Mouse (Mus musculus) hindbrain, embryonic 15.5 days (tissue): ENCODE data around the gene Rasgrp2. TPM values are rescaled to one million over a fixed set of nuclear protein-coding genes. Genes with fewer than 3 reads are reported as not detected.

Experiments used
- ATAC-seq: fragments of 200-750 bp; cut with Nextera tagmentation; 2 replicates; pipeline ENCODE4 v1.8.0; 2017; ENCODE audit warnings: low read depth, moderate number of reproducible peaks, moderate TSS enrichment; ENCODE audit not compliant: low FRiP score
- H3K27ac ChIP-seq: fragments of 300-500 bp; sonication (generic); replicated peaks from 2 replicates; pipeline ENCODE4 v1.5.1; 2015; ENCODE audit warnings: mild to moderate bottlenecking, inconsistent platforms
- H3K27me3 ChIP-seq: fragments of 300-500 bp; sonication (generic); 2 replicates; pipeline ENCODE4 v1.6.1; 2015; ENCODE audit warnings: control low read depth, inconsistent platforms
- H3K36me3 ChIP-seq: fragments of 300-500 bp; sonication (generic); 2 replicates; pipeline ENCODE4 v1.6.1; 2015; ENCODE audit warnings: control low read depth, inconsistent platforms
- H3K4me1 ChIP-seq: fragments of 300-500 bp; sonication (generic); replicated peaks from 2 replicates; pipeline ENCODE4 v1.6.1; 2015; ENCODE audit warnings: control low read depth, inconsistent platforms
- H3K4me2 ChIP-seq: fragments of 300-500 bp; sonication (generic); 2 replicates; pipeline ENCODE4 v1.6.1; 2015; ENCODE audit warnings: moderate library complexity, mild to moderate bottlenecking, inconsistent platforms
- H3K4me3 ChIP-seq: fragments of 300-500 bp; sonication (generic); 2 replicates; pipeline ENCODE4 v1.5.1; 2015; ENCODE audit warnings: mild to moderate bottlenecking, inconsistent platforms
- H3K9ac ChIP-seq: fragments of 300-500 bp; sonication (generic); 2 replicates; pipeline ENCODE4 v1.6.1; 2015; ENCODE audit warnings: inconsistent platforms
- H3K9me3 ChIP-seq: fragments of 300-500 bp; sonication (generic); 2 replicates; pipeline ENCODE4 v1.6.1; 2016; ENCODE audit warnings: control low read depth, inconsistent platforms
- WGBS: fragments of 180-500 bp; shearing (Covaris S2); methylation state at CpG from one replicate; pipeline ENCODE4 v1.1.7; 2015; 5-methylcytosine and 5-hydroxymethylcytosine counted together
- polyA plus RNA-seq: library from polyadenylated mRNA; unstranded; fragments of >200 nt; fragmentation: Nextera tagmentation; extraction: Ambion mirVana; gene quantifications from 2 replicates; pipeline ENCODE4 v1.2.1, GENCODE M21; 2015

Rasgrp2 gene
- polyA plus RNA-seq, 1 experiment from 2014 or later: 140 TPM

DNA sequence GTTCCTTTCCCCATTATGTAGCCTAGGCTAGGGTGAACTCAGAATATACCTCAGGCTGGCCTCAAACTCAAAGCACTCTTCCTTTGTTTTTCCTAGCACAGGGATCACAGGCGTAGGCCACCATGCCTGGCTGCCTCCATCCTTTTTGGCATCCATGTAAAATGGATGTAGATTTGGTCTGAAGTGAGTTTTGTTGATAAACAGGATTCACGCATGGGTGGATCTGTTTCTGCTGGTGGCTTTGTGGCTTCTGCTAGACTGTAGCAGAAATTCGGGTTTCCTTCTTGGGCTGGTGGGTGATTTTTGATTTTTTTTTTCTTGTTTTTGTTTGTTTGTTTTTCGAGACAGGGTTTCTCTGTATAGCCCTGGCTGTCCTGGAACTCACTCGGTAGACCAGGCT is 10.8 kb downstream of the Rasgrp2 start:
- ATAC-seq: no peak
- no peak overlapping the region for H3K9ac ChIP-seq
- H3K27ac ChIP-seq: no peak overlapping the region
- 0 out of 2 replicates have a peak, but pooled peaks cover 3% of the 10 kb centered on the region for H3K36me3 ChIP-seq
- no peaks in the 10 kb centered on the region for H3K27me3 ChIP-seq
- no peak overlapping the region for H3K4me2 ChIP-seq
- peaks cover under 1% of the 10 kb centered on the region for H3K4me1 ChIP-seq
- no peaks in the 10 kb centered on the region for H3K9me3 ChIP-seq
- WGBS: 87% methylated on average over 5 of the region's 5 CpGs
- no peak overlapping the region for H3K4me3 ChIP-seq

DNA sequence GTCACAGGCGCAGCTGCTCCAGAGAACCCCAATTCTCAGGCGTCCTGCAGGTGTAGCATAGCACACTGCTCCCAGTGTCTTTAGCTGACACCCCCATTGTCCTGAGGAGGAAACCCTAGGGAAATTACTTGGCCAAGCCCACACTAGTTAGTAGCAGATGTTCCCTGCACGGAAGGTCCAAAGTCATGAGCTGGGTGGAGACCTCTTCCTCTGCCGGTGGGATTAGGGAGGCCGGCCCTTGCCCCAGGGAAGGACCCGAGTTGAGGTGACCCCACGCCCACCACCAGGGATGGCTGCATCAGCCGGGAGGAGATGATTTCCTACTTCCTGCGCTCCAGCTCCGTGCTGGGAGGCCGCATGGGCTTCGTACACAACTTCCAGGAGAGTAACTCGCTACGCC is 13.7 kb downstream of the Rasgrp2 start:
- Histone ChIP-seq H3K4me2 (no peak overlapping the region), H3K36me3 (0 out of 2 replicates have a peak, but pooled peaks cover 3% of the 10 kb centered on the region), H3K9me3 (no peaks in the 10 kb centered on the region), H3K27ac (no peak overlapping the region), H3K9ac (no peak overlapping the region), H3K27me3 (no peaks in the 10 kb centered on the region), H3K4me3 (no peak overlapping the region), H3K4me1 (peaks cover 29% of the 10 kb centered on the region)
- ATAC-seq: no peak
- WGBS: 71% methylated on average over 14 of the region's 14 CpGs

DNA sequence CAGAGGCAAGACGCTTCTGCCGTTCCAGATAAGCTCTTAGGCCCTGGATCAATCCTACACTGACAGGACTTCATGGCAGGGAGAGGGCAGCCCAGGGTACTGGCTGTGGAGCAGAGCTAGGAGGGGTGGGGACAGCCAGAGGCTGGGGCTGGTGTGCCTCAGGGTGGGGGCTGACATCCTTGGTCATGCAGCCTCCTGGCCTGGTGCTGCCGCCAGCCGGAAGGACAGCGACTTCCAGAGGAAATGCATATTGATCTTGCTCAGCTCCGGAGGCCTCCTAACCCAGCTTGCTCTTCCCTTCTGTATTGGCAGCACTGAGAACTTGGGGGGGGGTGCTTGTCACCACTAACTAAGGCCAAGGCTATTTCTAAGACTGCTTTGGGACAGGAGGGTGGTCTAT is 16.3 kb downstream of the Rasgrp2 start:
- no peaks in the 10 kb centered on the region for H3K36me3 ChIP-seq
- H3K4me3 ChIP-seq: no peak overlapping the region
- no peaks in the 10 kb centered on the region for H3K9me3 ChIP-seq
- no peak overlapping the region for H3K9ac ChIP-seq
- peaks cover 44% of the 10 kb centered on the region for H3K4me1 ChIP-seq
- H3K27me3 ChIP-seq: no peaks in the 10 kb centered on the region
- H3K4me2 ChIP-seq: peak overlapping the region; percentile 12; the same call in 1 of the 2 replicates
- peak overlapping the region; percentile 80 for H3K27ac ChIP-seq
- no peak for ATAC-seq
- 39% methylated on average over 6 of the region's 6 CpGs for WGBS

DNA sequence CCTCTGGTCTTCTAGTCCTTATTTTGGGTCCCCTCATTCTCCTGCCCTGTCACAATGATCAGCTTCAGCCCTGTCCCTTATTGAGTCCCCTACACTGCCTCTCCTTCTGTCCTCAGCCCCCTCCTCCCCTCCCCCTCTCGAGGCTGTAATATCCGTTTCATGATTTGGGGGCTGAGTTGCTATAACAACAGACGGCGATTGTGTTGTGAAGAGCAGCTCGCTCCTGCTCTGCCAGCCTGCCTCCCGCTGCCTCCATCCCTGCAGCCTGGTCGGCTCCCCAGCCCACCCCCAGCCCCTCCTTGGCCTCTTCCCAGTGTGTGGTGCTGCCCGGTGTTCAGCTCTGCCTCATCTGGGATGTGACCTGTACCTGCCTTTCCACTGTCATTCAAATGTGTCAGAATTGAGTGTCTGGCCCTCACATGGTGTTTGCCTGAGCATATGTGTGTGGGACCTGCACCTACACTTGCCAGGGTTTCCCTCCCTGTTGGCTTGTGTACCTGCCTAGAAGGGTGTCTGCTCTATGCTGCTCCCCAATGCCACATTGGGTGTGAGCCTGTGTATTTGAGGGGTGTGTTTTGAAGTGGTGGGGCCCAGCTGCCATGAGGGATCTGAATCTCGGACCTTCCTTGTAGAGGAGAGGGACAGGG is 17.1 kb downstream of the Rasgrp2 start:
- WGBS: 6% methylated on average over 9 of the region's 9 CpGs
- peak overlapping the region; percentile 12; the same call in 1 of the 2 replicates for H3K4me2 ChIP-seq
- ATAC-seq: no peak
- H3K9me3 ChIP-seq: no peaks in the 10 kb centered on the region
- no peaks in the 10 kb centered on the region for H3K27me3 ChIP-seq
- no peak overlapping the region for H3K9ac ChIP-seq
- peak overlapping the region; percentile 80 for H3K27ac ChIP-seq
- peaks cover 52% of the 10 kb centered on the region for H3K4me1 ChIP-seq
- no peak overlapping the region for H3K4me3 ChIP-seq
- no peaks in the 10 kb centered on the region for H3K36me3 ChIP-seq

DNA sequence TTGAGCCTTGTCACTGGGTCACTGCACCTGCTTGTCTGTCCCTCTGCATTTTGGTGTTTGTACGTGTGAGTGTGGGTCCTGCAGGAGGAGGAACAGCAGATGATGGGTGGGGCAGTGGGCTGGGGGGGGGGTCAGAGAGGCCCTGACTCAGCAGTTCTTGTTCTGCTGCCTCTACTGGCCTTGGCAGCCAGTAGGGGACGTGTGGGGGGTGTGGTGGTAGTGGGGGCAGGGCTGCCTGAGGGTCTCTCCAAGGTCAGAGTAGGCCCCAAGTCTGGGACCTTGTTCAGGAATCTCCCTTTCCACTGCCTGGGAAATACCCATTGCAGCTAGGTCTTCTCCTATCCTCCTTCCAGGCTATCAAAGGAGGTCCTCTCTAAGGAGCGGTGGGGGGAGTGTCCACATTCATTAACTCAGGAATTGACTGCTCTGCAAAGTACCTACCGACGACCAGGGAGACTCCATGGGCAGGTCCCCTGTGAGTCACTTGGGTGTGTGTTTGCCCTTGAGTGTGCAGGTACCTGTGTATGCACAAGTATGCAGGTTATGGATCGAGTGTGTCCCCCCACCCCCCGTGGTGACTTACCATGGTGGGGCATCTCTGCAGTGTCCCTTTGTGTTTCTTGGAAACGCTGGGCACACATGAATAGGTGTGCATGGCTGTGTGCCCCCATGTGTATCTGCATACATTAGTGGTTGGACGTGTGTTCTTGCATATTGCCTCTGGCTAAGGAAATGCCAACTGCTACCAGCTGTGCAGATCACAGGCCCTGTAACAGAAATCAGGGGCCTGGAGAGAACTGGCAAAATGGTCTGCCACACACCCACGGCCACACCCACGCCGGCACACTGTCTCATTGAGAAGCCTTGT is 18.0 kb downstream of the Rasgrp2 start:
- Histone ChIP-seq H3K9me3 (no peaks in the 10 kb centered on the region), H3K27me3 (no peaks in the 10 kb centered on the region), H3K27ac (peak overlapping the region; percentile 97), H3K4me3 (no peak overlapping the region), H3K36me3 (no peaks in the 10 kb centered on the region), H3K4me1 (peaks cover 61% of the 10 kb centered on the region), H3K9ac (no peak overlapping the region), H3K4me2 (peak overlapping the region; percentile 88)
- no peak for ATAC-seq
- WGBS: 46% methylated on average over 12 of the region's 12 CpGs

DNA sequence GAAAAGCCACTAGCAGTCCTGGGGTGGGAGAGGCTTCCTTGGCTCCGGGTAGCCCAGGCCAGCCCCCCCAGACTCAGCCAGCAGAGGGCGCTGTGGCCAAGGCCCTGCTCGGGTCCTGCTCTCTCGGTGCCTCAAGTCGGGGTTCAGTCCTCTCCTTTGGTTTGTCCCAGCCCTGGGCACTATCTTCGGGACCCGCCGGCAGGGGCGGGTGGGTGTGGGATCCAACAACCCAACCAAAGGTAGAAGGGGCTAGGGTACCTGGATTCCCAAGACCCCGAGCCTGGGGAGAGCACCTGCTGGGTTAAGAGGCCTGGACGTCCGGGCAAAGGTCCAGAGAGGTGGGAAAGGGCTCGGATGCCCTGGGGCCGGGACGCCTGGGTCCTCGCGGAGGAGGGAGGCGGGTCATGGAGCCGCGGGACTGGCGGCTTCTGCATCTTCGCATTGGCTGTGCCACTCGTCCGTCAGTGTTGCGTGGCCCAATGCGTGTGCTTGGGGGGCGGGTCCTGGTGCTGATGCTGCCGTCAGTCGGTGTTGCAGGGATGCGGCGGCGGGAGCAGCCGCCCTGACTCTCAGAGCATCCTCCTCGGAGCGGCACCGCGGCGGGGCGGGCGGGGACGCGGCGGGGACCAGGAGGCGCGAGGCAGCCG is 19.2 kb downstream of the Rasgrp2 start, which contains the start of gene Nrxn2:
TSS of gene Nrxn2 (plus strand) at position 499 of the 647 bp plus-strand sequence.
- peak within 1 kb of the TSS; percentile 97 for H3K27ac ChIP-seq
- H3K4me1 ChIP-seq: peaks cover 73% of the 10 kb centered on the region
- peak within 1 kb of the TSS; percentile 85 for H3K9ac ChIP-seq
- peak within 1 kb of the TSS; percentile 88 for H3K4me2 ChIP-seq
- no peaks in the 10 kb centered on the region for H3K9me3 ChIP-seq
- H3K36me3 ChIP-seq: no peaks in the 10 kb centered on the region
- under 1% methylated on average over 45 of the region's 46 CpGs for WGBS
- H3K27me3 ChIP-seq: no peaks in the 10 kb centered on the region
- ATAC-seq: peak; percentile 92
- H3K4me3 ChIP-seq: peak within 1 kb of the TSS; percentile 74

DNA sequence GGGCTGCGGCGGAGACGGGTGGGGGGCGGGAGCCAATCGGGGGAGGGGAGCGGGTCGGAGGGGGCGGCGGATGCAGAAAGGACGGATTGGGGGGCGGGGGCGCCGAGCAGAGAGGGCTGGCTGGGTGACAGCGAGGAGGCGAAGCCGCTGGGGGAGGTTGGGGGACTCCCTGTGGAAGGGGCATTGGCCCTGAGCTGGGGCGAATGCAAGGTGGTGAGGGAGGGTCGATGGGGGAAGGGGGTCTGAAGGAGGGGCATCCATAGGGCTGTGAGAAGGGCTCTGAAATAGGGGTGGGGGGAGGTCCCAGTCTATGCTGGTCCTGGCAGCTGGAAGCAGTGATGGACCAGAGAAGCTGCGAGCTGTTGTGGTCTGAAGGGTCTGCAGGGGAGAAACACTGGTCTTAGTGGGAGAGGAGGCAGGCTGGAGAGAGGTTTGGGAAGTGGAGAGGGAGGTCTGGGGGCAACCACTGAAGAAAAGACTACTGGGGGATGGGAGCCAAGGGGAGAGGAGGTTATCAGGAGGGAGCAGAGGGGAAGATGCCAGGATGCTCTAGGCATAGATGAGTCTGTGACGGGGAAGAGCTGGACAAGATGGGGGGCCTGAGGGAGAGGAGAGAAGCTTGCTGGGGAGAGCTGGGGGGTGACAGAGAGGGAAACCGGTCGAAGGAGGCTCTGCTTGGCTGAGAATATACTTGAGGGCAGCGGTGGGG is 20.0 kb downstream of the Rasgrp2 start:
- H3K27me3 ChIP-seq: no peaks in the 10 kb centered on the region
- ATAC-seq: peak; percentile 5; the same call in 1 of the 2 replicates
- peak overlapping the region; percentile 97 for H3K27ac ChIP-seq
- H3K9me3 ChIP-seq: no peaks in the 10 kb centered on the region
- peak overlapping the region; percentile 85 for H3K9ac ChIP-seq
- peak overlapping the region; percentile 74 for H3K4me3 ChIP-seq
- peak overlapping the region; percentile 88 for H3K4me2 ChIP-seq
- no peaks in the 10 kb centered on the region for H3K36me3 ChIP-seq
- H3K4me1 ChIP-seq: peaks cover 81% of the 10 kb centered on the region
- 6% methylated on average over 20 of the region's 23 CpGs for WGBS

DNA sequence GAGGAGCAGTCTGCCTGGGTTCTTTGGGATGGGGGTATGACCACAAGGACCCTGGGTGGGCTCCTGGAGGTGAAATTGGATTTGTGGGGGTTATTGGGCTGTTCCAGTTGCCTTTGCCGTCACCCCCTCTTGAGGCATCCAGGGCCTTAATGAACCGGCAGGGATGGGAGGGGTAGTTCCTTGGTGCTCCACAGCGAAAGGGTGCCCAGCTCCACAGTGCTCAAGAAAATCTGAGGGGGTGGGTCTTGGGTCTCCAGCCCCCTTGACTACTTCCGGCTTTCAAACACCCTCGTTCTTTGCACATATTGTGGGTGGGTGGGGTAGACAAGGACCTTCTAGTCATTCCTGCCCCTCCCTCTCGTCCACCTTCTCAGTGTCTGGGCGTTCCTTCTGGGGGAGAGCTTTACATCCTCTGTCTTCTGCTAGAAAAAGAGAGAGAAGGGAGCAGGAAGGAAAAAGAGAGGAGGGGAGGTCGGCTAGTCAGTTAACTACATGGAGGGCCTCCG is 20.7 kb downstream of the Rasgrp2 start:
- no peaks in the 10 kb centered on the region for H3K36me3 ChIP-seq
- peak overlapping the region; percentile 85 for H3K9ac ChIP-seq
- 37% methylated on average over 9 of the region's 9 CpGs for whole genome bisulfite sequencing
- peak overlapping the region; percentile 88 for H3K4me2 ChIP-seq
- H3K27ac ChIP-seq: peak overlapping the region; percentile 97
- H3K4me3 ChIP-seq: peak overlapping the region; percentile 74
- no peaks in the 10 kb centered on the region for H3K27me3 ChIP-seq
- H3K9me3 ChIP-seq: no peaks in the 10 kb centered on the region
- ATAC-seq: no peak
- peaks cover 88% of the 10 kb centered on the region for H3K4me1 ChIP-seq

DNA sequence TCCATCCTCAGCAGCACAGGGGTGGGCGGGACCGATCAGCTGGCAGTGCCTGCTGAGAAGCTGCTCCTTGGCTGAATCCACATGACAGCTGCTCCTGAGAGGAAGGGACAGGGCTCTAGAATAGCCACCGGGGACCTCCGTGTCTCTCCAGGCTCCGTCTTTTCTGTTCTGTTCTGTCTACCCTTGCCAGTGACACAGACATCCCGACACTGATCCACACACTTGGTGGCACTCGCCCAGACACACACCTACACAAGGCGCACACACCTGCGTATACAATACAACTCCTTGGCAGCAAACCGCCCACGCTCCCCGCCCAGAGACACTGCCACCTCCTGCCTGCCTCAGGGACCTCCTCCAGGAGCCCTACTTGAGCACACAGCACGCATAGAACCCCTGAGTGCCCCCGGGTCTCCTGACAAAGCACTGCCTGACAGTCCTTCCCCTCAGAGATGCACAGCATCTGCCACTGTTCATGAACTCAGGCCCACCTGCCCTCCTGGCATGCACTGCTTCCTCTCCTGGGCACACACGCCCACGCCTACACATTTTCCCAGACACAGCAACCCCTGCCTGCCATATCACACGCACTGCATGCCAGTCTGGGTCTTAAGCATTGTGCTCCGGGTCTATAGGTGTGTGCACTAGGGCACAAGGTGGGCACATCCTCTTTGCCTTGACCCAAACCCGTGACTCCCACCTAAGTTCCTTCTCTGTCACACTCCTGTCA is 21.5 kb downstream of the Rasgrp2 start:
- Histone ChIP-seq H3K27me3 (no peaks in the 10 kb centered on the region), H3K36me3 (no peaks in the 10 kb centered on the region), H3K4me1 (peaks cover 89% of the 10 kb centered on the region), H3K27ac (peak overlapping the region; percentile 97), H3K9me3 (no peaks in the 10 kb centered on the region), H3K4me2 (peak overlapping the region; percentile 88), H3K4me3 (peak overlapping the region; percentile 74), H3K9ac (peak overlapping the region; percentile 85)
- WGBS: 39% methylated on average over 19 of the region's 19 CpGs
- no peak for ATAC-seq

DNA sequence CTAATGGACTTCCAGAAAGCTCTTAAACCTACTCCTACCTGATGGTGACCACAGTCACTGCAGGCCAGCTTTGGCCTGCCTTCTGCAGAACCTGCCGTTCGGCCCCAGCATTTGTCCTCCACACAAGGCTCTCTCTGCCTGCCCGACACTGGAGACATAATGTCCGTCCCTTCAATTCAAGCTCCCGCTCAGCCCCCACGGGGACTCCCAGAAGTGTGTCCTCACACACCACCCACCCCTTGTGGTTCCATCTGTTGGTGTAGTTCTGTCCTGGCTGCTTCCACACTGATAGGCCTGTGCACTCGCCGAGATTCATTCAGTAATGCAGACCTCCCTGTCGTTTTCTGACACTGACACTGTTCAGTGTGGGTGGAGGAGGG is 22.1 kb downstream of the Rasgrp2 start:
- Histone ChIP-seq H3K9ac (peak overlapping the region; percentile 85; the same call in 1 of the 2 replicates), H3K4me1 (peaks cover 89% of the 10 kb centered on the region), H3K36me3 (no peaks in the 10 kb centered on the region), H3K27ac (no peak overlapping the region), H3K4me2 (peak overlapping the region; percentile 88), H3K4me3 (peak overlapping the region; percentile 74), H3K9me3 (no peaks in the 10 kb centered on the region), H3K27me3 (no peaks in the 10 kb centered on the region)
- ATAC-seq: no peak
- WGBS: 62% methylated on average over 9 of the region's 9 CpGs

DNA sequence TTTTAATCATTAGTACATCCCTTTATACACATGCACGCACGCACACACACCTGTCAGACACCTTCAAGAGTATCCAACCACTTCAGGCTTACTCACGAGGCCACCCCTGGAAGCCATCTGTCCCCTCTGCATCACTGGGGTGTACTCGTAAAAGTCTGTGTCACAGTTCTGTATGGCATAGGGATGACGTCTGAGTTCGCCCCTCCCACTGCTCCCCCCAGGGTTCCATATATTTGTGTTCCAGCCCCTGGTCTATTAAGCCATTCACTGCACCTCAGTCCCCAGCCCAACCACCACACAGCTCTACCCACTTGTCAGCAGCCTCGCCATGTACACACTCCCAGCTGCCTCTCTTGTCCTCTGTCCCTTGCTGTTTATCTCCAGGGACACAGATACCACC is 22.9 kb downstream of the Rasgrp2 start:
- no peak overlapping the region for H3K4me3 ChIP-seq
- no peak for ATAC-seq
- no peaks in the 10 kb centered on the region for H3K36me3 ChIP-seq
- H3K27ac ChIP-seq: no peak overlapping the region
- no peaks in the 10 kb centered on the region for H3K27me3 ChIP-seq
- no peak overlapping the region for H3K4me2 ChIP-seq
- H3K9ac ChIP-seq: no peak overlapping the region
- WGBS: 64% methylated on average over 7 of the region's 7 CpGs
- H3K9me3 ChIP-seq: no peaks in the 10 kb centered on the region
- H3K4me1 ChIP-seq: peaks cover 89% of the 10 kb centered on the region
